Mouse (Mus musculus) liver, embryonic 14.5 days (tissue): Measurements from ENCODE around the gene Map4k3. TPM values are rescaled to one million over a fixed set of nuclear protein-coding genes. Genes with fewer than 3 reads are reported as not detected.

Experiments
- ATAC-seq: fragments of 200-750 bp; cut with Nextera tagmentation; 2 replicates; pipeline ENCODE4 v1.8.0; 2017; ENCODE audit warnings: moderate number of reproducible peaks, mild to moderate bottlenecking, moderate library complexity; ENCODE audit not compliant: insufficient read depth
- DNase-seq, 3 experiments: peaks; one replicate each; pipeline ENCODE4 v3.0.0-alpha.2; 2012 to 2013; ENCODE audit warnings: low read depth in 3 of 3, low spot score in 3 of 3
- H3K27ac ChIP-seq: fragments of 300-500 bp; sonication (generic); 2 replicates; pipeline ENCODE4 v1.5.1; 2014; ENCODE audit warnings: moderate library complexity, mild to moderate bottlenecking, control low read depth, inconsistent platforms
- H3K27me3 ChIP-seq: fragments of 300-500 bp; sonication (generic); 2 replicates; pipeline ENCODE4 v1.6.1; 2014; ENCODE audit warnings: mild to moderate bottlenecking, low read length, moderate library complexity; ENCODE audit not compliant: control insufficient read depth, insufficient read depth
- H3K36me3 ChIP-seq: fragments of 300-500 bp; sonication (generic); replicated peaks from 2 replicates; pipeline ENCODE4 v1.6.1; 2014; ENCODE audit warnings: low read depth; ENCODE audit not compliant: control insufficient read depth, insufficient read depth
- H3K4me1 ChIP-seq, 2 experiments: fragments of 200-500 bp in 1 of 2; fragments of 300-500 bp in 1 of 2; sonication (generic) in 1 of 2; replicated peaks; 2 replicates each; pipeline ENCODE4 v1.6.1; 2012 to 2014; ENCODE audit warnings: antibody characterized with exemption in 1 of 2, inconsistent platforms in 1 of 2, low read length in 1 of 2; ENCODE audit not compliant: control insufficient read depth in 2 of 2, insufficient read depth in 2 of 2
- H3K4me2 ChIP-seq: fragments of 300-500 bp; sonication (generic); 2 replicates; pipeline ENCODE4 v1.6.1; 2014; ENCODE audit warnings: low read depth, mild to moderate bottlenecking, control low read depth, moderate library complexity
- H3K4me3 ChIP-seq, 2 experiments: fragments of 200-500 bp in 1 of 2; fragments of 300-500 bp in 1 of 2; sonication (generic) in 1 of 2; 2 replicates each; pipeline ENCODE4 v1.5.1; 2012 to 2014; ENCODE audit warnings: low read depth in 2 of 2, low read length in 2 of 2, mild to moderate bottlenecking in 2 of 2, control low read depth in 1 of 2, inconsistent platforms in 1 of 2, moderate library complexity in 1 of 2; ENCODE audit not compliant: insufficient read depth in 1 of 2
- H3K9ac ChIP-seq: fragments of 300-500 bp; sonication (generic); replicated peaks from 2 replicates; pipeline ENCODE4 v1.6.1; 2014; ENCODE audit warnings: mild to moderate bottlenecking, control low read depth, moderate library complexity
- H3K9me3 ChIP-seq: fragments of 300-500 bp; sonication (generic); 2 replicates; pipeline ENCODE4 v1.6.1; 2016; ENCODE audit warnings: low read length, mixed read lengths; ENCODE audit not compliant: control insufficient read depth
- CTCF ChIP-seq: IDR thresholded peaks from 2 replicates; pipeline ENCODE4 v1.5.1; 2016; ENCODE audit warnings: antibody characterized with exemption, low read depth, control low read depth
- EP300 ChIP-seq: IDR thresholded peaks from 2 replicates; pipeline ENCODE4 v1.6.1; 2016; ENCODE audit warnings: antibody characterized with exemption, low read depth
- whole genome bisulfite sequencing: fragments of 180-500 bp; shearing (Covaris S2); extraction: QIAGEN DNeasy Blood & Tissue Kit; methylation state at CpG from one replicate; pipeline ENCODE4 v1.1.7; 2014; ENCODE audit not compliant: insufficient replicate concordance; 5-methylcytosine and 5-hydroxymethylcytosine counted together
- polyA plus RNA-seq, 2 experiments: library from polyadenylated mRNA; depleted of rRNA in 1 of 2; stranded (reverse) in 1 of 2; unstranded in 1 of 2; fragments of >200 nt; fragmentation: Nextera tagmentation in 1 of 2; extraction: Ambion mirVana in 1 of 2; gene quantifications; 2 replicates each; pipeline versions ENCODE4 v1.2.1 to v1.2.3; 2012 to 2014

The Map4k3 gene
- polyA plus RNA-seq, 2 experiments = 4.0 to 4.3 TPM

DNA sequence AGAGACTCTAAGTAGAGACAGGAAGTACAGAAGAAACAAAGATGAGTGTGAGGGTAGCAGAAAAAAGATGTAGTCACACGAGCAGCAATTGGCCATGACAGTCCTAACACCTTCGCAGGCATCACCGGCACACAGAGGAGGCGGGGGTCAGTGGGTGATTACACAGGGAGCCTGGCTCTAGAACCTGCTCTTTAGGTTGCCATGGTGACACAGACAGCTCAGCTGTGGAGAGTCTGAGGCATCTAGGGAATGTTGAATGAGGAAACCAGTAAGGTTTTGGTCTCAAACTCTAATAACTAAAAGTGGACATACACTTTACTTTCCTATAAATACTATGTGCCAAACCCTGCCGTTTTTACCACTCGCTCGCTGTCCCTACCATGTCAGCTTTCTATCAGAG is 6.6 kb downstream of the Map4k3 start:
- TF ChIP-seq CTCF (no peak), EP300 (no peak)
- ATAC-seq (no peak), DNase-seq (no peak)
- no peak overlapping the region for H3K4me3 ChIP-seq
- no peaks in the 10 kb centered on the region for H3K9me3 ChIP-seq
- WGBS = 67% methylated on average over 7 of the region's 7 CpGs
- no peak overlapping the region for H3K27ac ChIP-seq
- no peaks in the 10 kb centered on the region for H3K36me3 ChIP-seq
- no peak overlapping the region for H3K4me2 ChIP-seq
- H3K9ac ChIP-seq = no peak overlapping the region
- peaks cover 2 to 8% of the 10 kb centered on the region in 2 experiments; a peak in 3 of 4 replicates for H3K4me1 ChIP-seq
- no peaks in the 10 kb centered on the region for H3K27me3 ChIP-seq

GRCm38 (mm10) chr17:80719309-80719708 is 9.0 kb downstream of the Map4k3 start:
- H3K9me3 ChIP-seq = no peaks in the 10 kb centered on the region
- DNase-seq (no peak), ATAC-seq (no peak)
- H3K27ac ChIP-seq = no peak overlapping the region
- WGBS = 61% methylated on average over 5 of the region's 5 CpGs
- no peak overlapping the region for H3K9ac ChIP-seq
- no peak overlapping the region for H3K4me2 ChIP-seq
- peaks cover 0 to 2% of the 10 kb centered on the region in 2 experiments; a peak in 1 of 4 replicates for H3K4me1 ChIP-seq
- TF ChIP-seq EP300 = no peak
- H3K4me3 ChIP-seq = no peak overlapping the region
- no peaks in the 10 kb centered on the region for H3K27me3 ChIP-seq
- H3K36me3 ChIP-seq = no peaks in the 10 kb centered on the region

- peaks cover 0 to 2% of the 10 kb centered on the region in 2 experiments; a peak in 1 of 4 replicates for H3K4me1 ChIP-seq
- no peak overlapping the region for H3K4me3 ChIP-seq
- TF ChIP-seq CTCF = no peak
- no peak for TF ChIP-seq EP300
- H3K27ac ChIP-seq = no peak overlapping the region
- H3K9ac ChIP-seq = no peak overlapping the region
- no peaks in the 10 kb centered on the region for H3K27me3 ChIP-seq
- H3K36me3 ChIP-seq = no peaks in the 10 kb centered on the region
- ATAC-seq (no peak), DNase-seq (no peak)
- 46% methylated on average over 5 of the region's 5 CpGs for WGBS
- no peaks in the 10 kb centered on the region for H3K9me3 ChIP-seq
- no peak overlapping the region for H3K4me2 ChIP-seq
Measured at GRCm38 (mm10) chr17:80718243-80718642, 10.0 kb downstream of the Map4k3 start.

DNA sequence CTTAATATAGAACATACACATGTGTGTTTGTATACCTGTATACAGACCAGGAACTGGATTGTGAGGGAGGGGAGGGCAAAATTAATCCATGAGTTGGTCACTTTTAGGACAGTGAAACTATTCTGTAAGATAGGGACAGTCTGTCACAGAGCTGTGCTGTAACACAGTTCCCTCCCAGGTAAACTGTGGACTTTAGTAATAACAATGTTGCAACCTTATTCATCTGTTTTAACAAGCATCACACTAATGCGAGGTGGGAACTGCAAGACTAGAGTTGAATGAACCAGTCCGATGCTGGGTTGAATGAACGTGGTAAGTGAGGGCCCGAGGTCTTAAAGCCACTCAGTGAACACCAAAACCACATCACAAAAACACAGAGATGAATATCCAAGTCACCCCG is 14.7 kb downstream of the Map4k3 start:
- Histone ChIP-seq H3K9ac (no peak overlapping the region), H3K9me3 (no peaks in the 10 kb centered on the region), H3K36me3 (no peaks in the 10 kb centered on the region), H3K27me3 (no peaks in the 10 kb centered on the region), H3K27ac (no peak overlapping the region), H3K4me1 (peaks cover 0 to 3% of the 10 kb centered on the region in 2 experiments; a peak in 1 of 4 replicates), H3K4me2 (no peak overlapping the region), H3K4me3 (no peak overlapping the region)
- ATAC-seq (no peak), DNase-seq (no peak)
- TF ChIP-seq CTCF (no peak), EP300 (no peak)
- whole genome bisulfite sequencing = 61% methylated on average over 5 of the region's 5 CpGs

GRCm38 (mm10) chr17:80709921-80710838 is 18.1 kb downstream of the Map4k3 start:
- 57% methylated on average over 24 of the region's 24 CpGs for WGBS
- Histone ChIP-seq H3K36me3 (no peaks in the 10 kb centered on the region), H3K9me3 (no peaks in the 10 kb centered on the region), H3K27me3 (no peaks in the 10 kb centered on the region), H3K9ac (no peak overlapping the region), H3K4me3 (no peak overlapping the region), H3K4me1 (0 out of 4 replicates have a peak, but pooled peaks cover 0 to 1% of the 10 kb centered on the region in 2 experiments), H3K27ac (no peak overlapping the region), H3K4me2 (no peak overlapping the region)
- TF ChIP-seq EP300 (no peak), CTCF (no peak)
- ATAC-seq (no peak), DNase-seq (no peak)
